Mouse (Mus musculus) liver, postnatal 0 days (tissue): Measurements from ENCODE around the gene Retreg1. TPM values are rescaled to one million over a fixed set of nuclear protein-coding genes. Genes with fewer than 3 reads are reported as not detected.
A peak's percentile ranks its signal among the peaks of the same experiment; 100 is the strongest.

Experiments used
- ATAC-seq: fragments of 200-750 bp; cut with Nextera tagmentation; 2 replicates; pipeline ENCODE4 v1.8.0; 2017; ENCODE audit warnings: mild to moderate bottlenecking, moderate library complexity
- DNase-seq: peaks from one replicate; pipeline ENCODE4 v3.0.0-alpha.2; 2016
- H3K27ac ChIP-seq: fragments of 300-500 bp; sonication (generic); 2 replicates; pipeline ENCODE4 v1.5.1; 2014; ENCODE audit warnings: antibody characterized with exemption, moderate library complexity, mild to moderate bottlenecking, low read depth
- H3K27me3 ChIP-seq: fragments of 300-500 bp; sonication (generic); 2 replicates; pipeline ENCODE4 v1.6.1; 2014; ENCODE audit warnings: low read length, control low read depth, mixed read lengths; ENCODE audit not compliant: insufficient read depth
- H3K36me3 ChIP-seq: fragments of 300-500 bp; sonication (generic); replicated peaks from 2 replicates; pipeline ENCODE4 v1.6.1; 2014; ENCODE audit warnings: mild to moderate bottlenecking, control low read depth, low read length, moderate library complexity, mixed read lengths; ENCODE audit not compliant: insufficient read depth
- H3K4me1 ChIP-seq: fragments of 300-500 bp; sonication (generic); 2 replicates; pipeline ENCODE4 v1.6.1; 2014; ENCODE audit warnings: antibody characterized with exemption, mild to moderate bottlenecking, control low read depth; ENCODE audit not compliant: insufficient read depth
- H3K4me2 ChIP-seq: fragments of 300-500 bp; sonication (generic); 2 replicates; pipeline ENCODE4 v1.6.1; 2014; ENCODE audit warnings: low read depth, mild to moderate bottlenecking, low read length, moderate library complexity, mixed read lengths
- H3K4me3 ChIP-seq: fragments of 300-500 bp; sonication (generic); 2 replicates; pipeline ENCODE4 v1.5.1; 2014; ENCODE audit warnings: low read depth, low read length
- H3K9ac ChIP-seq: fragments of 300-500 bp; sonication (generic); replicated peaks from 2 replicates; pipeline ENCODE4 v1.6.1; 2014; ENCODE audit warnings: mild to moderate bottlenecking, moderate library complexity
- H3K9me3 ChIP-seq: fragments of 300-500 bp; sonication (generic); 2 replicates; pipeline ENCODE4 v1.6.1; 2016; ENCODE audit warnings: mild to moderate bottlenecking, control low read depth, low read length, mixed read lengths
- CTCF ChIP-seq: sonication (generic); IDR thresholded peaks from 2 replicates; pipeline ENCODE4 v1.5.1; 2016; ENCODE audit warnings: antibody characterized with exemption, low read depth
- EP300 ChIP-seq: IDR thresholded peaks from 2 replicates; pipeline ENCODE4 v1.6.1; 2016; ENCODE audit warnings: antibody characterized with exemption, low read depth, mild to moderate bottlenecking
- WGBS: fragments of 180-500 bp; shearing (Covaris S2); extraction: QIAGEN DNeasy Blood & Tissue Kit; methylation state at CpG from one replicate; pipeline ENCODE4 v1.1.7; 2014; ENCODE audit not compliant: insufficient replicate concordance; 5-methylcytosine and 5-hydroxymethylcytosine counted together
- polyA plus RNA-seq: library from polyadenylated mRNA; unstranded; fragments of >200 nt; fragmentation: Nextera tagmentation; extraction: Ambion mirVana; gene quantifications from 2 replicates; pipeline ENCODE4 v1.2.1, GENCODE M21; 2015

Retreg1 gene
- polyA plus RNA-seq, 1 experiment from 2014 or later, result 18.6 TPM

GRCm38 (mm10) chr15:25933685-25934108 lies 90.7 kb downstream of the Retreg1 start:
- no peak for TF ChIP-seq EP300
- TF ChIP-seq CTCF, result no peak
- H3K9ac ChIP-seq, result peak overlapping the region; percentile 58
- no peaks in the 10 kb centered on the region for H3K27me3 ChIP-seq
- 38% methylated on average over 7 of the region's 7 CpGs for WGBS
- peak overlapping the region; percentile 96 for H3K27ac ChIP-seq
- ATAC-seq, result peak; percentile 56
- H3K4me3 ChIP-seq, result peak overlapping the region; percentile 40
- H3K9me3 ChIP-seq, result no peaks in the 10 kb centered on the region
- H3K4me1 ChIP-seq, result peaks cover 29% of the 10 kb centered on the region
- H3K4me2 ChIP-seq, result peak overlapping the region; percentile 70
- no peaks in the 10 kb centered on the region for H3K36me3 ChIP-seq
- DNase-seq, result no peak

GRCm38 (mm10) chr15:25934411-25934810 lies 91.4 kb downstream of the Retreg1 start:
- H3K4me3 ChIP-seq, result no peak overlapping the region
- H3K4me1 ChIP-seq, result peaks cover 28% of the 10 kb centered on the region
- H3K9ac ChIP-seq, result peak overlapping the region; percentile 58
- no peak for DNase-seq
- H3K9me3 ChIP-seq, result no peaks in the 10 kb centered on the region
- no peaks in the 10 kb centered on the region for H3K27me3 ChIP-seq
- H3K27ac ChIP-seq, result peak overlapping the region; percentile 96; the same call in 1 of the 2 replicates
- peak overlapping the region; percentile 70 for H3K4me2 ChIP-seq
- 79% methylated on average over 7 of the region's 7 CpGs for WGBS
- no peaks in the 10 kb centered on the region for H3K36me3 ChIP-seq
- TF ChIP-seq EP300 (no peak), CTCF (no peak)
- ATAC-seq, result no peak

- no peak overlapping the region for H3K4me3 ChIP-seq
- H3K4me1 ChIP-seq, result peaks cover 20% of the 10 kb centered on the region
- H3K4me2 ChIP-seq, result no peak overlapping the region
- H3K27ac ChIP-seq, result no peak overlapping the region
- no peak overlapping the region for H3K9ac ChIP-seq
- WGBS, result 71% methylated on average over 7 of the region's 7 CpGs
- H3K36me3 ChIP-seq, result no peaks in the 10 kb centered on the region
- no peaks in the 10 kb centered on the region for H3K27me3 ChIP-seq
- no peak for TF ChIP-seq EP300
- TF ChIP-seq CTCF, result no peak
- DNase-seq (no peak), ATAC-seq (no peak)
- no peaks in the 10 kb centered on the region for H3K9me3 ChIP-seq
Observed at GRCm38 (mm10) chr15:25938496-25938895, 95.5 kb downstream of the Retreg1 start.

- H3K27me3 ChIP-seq, result no peaks in the 10 kb centered on the region
- peak; percentile 85 for ATAC-seq
- H3K9me3 ChIP-seq, result no peaks in the 10 kb centered on the region
- WGBS, result 35% methylated on average over 24 of the region's 24 CpGs
- H3K4me3 ChIP-seq, result peak overlapping the region; percentile 45
- H3K27ac ChIP-seq, result peak overlapping the region; percentile 95
- H3K36me3 ChIP-seq, result no peaks in the 10 kb centered on the region
- peak overlapping the region; percentile 53 for H3K4me2 ChIP-seq
- peak; percentile 82; the same call in 1 of the 2 replicates for TF ChIP-seq EP300
- peak; percentile 35; the same call in 1 of the 2 replicates for TF ChIP-seq CTCF
- H3K9ac ChIP-seq, result peak overlapping the region; percentile 58
- peaks cover 14% of the 10 kb centered on the region for H3K4me1 ChIP-seq
- DNase-seq, result peak; percentile 73
Observed at GRCm38 (mm10) chr15:25940397-25941377, 97.7 kb downstream of the Retreg1 start.

GRCm38 (mm10) chr15:25941514-25941913 lies 98.5 kb downstream of the Retreg1 start:
- ATAC-seq, result no peak
- 81% methylated on average over 11 of the region's 11 CpGs for WGBS

GRCm38 (mm10) chr15:25942415-25942814 lies 99.4 kb downstream of the Retreg1 start:
- TF ChIP-seq EP300, result no peak
- TF ChIP-seq CTCF, result no peak
- ATAC-seq (no peak), DNase-seq (no peak)
- Histone ChIP-seq H3K9ac (peak overlapping the region; percentile 58), H3K27me3 (no peaks in the 10 kb centered on the region), H3K9me3 (no peaks in the 10 kb centered on the region), H3K27ac (peak overlapping the region; percentile 95; the same call in 1 of the 2 replicates), H3K36me3 (0 out of 2 replicates have a peak, but pooled peaks cover 2% of the 10 kb centered on the region), H3K4me2 (peak overlapping the region; percentile 53), H3K4me3 (peak overlapping the region; percentile 45), H3K4me1 (peaks cover 12% of the 10 kb centered on the region)
- WGBS, result 50% methylated on average over 4 of the region's 4 CpGs

More at GRCm38 (mm10) chr15:25941514-25941913, 98.5 kb downstream of the Retreg1 start:
- peak overlapping the region; percentile 58 for H3K9ac ChIP-seq
- peaks cover 10% of the 10 kb centered on the region for H3K4me1 ChIP-seq
- H3K27ac ChIP-seq, result peak overlapping the region; percentile 95
- no peak for TF ChIP-seq CTCF
- no peak for TF ChIP-seq EP300
- DNase-seq, result no peak
- H3K27me3 ChIP-seq, result no peaks in the 10 kb centered on the region
- peak overlapping the region; percentile 53 for H3K4me2 ChIP-seq
- no peaks in the 10 kb centered on the region for H3K36me3 ChIP-seq
- peak overlapping the region; percentile 45 for H3K4me3 ChIP-seq
- H3K9me3 ChIP-seq, result no peaks in the 10 kb centered on the region
